Mouse (Mus musculus): ENCODE data around the gene Slc35f2. TPM values are rescaled to one million over a fixed set of nuclear protein-coding genes. Genes with fewer than 3 reads are reported as not detected.

Gene Slc35f2
- polyA plus RNA-seq, 1 experiment from 2014 or later, result 18.1 TPM

DNA sequence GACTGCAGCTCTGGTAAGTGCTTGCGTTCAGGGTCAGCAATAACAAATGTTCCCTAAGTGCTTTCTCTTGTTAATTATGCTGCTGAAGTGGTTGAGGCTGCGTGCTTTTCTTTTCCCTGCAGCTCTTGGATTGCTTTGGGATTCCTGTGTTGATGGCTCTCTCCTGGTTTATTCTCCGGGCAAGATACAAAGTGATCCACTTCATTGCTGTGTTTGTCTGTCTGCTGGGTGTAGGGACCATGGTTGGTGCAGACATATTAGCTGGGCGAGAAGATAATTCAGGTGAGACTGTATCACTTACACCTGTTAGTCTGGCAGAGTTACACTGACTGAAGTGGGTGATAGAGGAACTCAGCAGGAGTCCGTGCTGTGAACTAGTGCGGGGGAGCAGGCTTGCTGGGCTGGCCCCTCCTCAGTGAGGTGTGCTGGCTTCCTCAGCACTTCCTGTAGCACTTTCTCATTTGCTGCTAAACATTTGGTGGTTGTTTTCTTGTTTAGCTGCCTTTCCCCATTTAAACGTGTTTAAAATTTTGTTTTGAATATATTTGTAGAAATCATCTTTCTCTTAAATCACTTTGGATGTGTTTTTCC, 35.3 kb downstream of the Slc35f2 start:
- Histone ChIP-seq H3K4me2 (replicated peaks) (no peak overlapping the region), H3K9me3 (ENCODE audit: control insufficient read depth, low read length) (no peaks in the 10 kb centered on the region), H3K4me3 (replicated peaks; ENCODE audit: low read length) (no peak overlapping the region), H3K27ac (no peak overlapping the region), H3K27me3 (ENCODE audit: control insufficient read depth, insufficient read depth, low read length) (no peaks in the 10 kb centered on the region), H3K36me3 (replicated peaks; ENCODE audit: control insufficient read depth, insufficient read depth) (no peaks in the 10 kb centered on the region), H3K4me1 (replicated peaks; ENCODE audit: control insufficient read depth, insufficient read depth, low read length) (no peaks in the 10 kb centered on the region), H3K9ac (no peak overlapping the region)
- 25% methylated on average over 7 of the region's 7 CpGs for WGBS
- DNase-seq (ENCODE audit: low spot score) (no peak), ATAC-seq (ENCODE audit: low FRiP score) (no peak)

DNA sequence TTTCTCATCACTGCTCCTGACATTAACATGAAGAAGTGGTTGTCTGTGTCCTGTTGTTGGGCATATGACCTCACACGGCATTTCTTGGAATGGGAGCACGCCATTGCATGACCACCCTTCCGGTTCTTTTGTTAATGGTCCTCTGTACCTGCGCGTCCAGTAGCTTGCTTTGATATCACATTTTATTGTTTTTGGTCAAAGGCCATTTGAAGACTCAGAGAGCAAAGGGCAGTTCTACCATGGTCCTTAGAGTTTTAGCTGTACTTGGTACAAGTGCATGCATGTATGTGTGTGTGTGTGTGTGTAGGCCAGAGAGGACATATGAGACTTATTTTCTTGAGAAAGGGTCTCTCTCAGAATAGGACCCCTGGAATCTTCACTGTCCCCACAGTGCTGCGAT, 42.1 kb downstream of the Slc35f2 start:
- no peaks in the 10 kb centered on the region for H3K36me3 ChIP-seq (replicated peaks; ENCODE audit: control insufficient read depth, insufficient read depth)
- no peaks in the 10 kb centered on the region for H3K27me3 ChIP-seq (ENCODE audit: control insufficient read depth, insufficient read depth, low read length)
- H3K4me1 ChIP-seq (replicated peaks; ENCODE audit: control insufficient read depth, insufficient read depth, low read length), result no peaks in the 10 kb centered on the region
- no peak for ATAC-seq (ENCODE audit: low FRiP score)
- no peak for DNase-seq (ENCODE audit: low spot score)
- 95% methylated on average over 6 of the region's 6 CpGs for WGBS
- H3K9ac ChIP-seq, result no peak overlapping the region
- H3K9me3 ChIP-seq (ENCODE audit: control insufficient read depth, low read length), result no peaks in the 10 kb centered on the region
- no peak overlapping the region for H3K27ac ChIP-seq
- H3K4me3 ChIP-seq (replicated peaks; ENCODE audit: low read length), result no peak overlapping the region
- no peak overlapping the region for H3K4me2 ChIP-seq (replicated peaks)

DNA sequence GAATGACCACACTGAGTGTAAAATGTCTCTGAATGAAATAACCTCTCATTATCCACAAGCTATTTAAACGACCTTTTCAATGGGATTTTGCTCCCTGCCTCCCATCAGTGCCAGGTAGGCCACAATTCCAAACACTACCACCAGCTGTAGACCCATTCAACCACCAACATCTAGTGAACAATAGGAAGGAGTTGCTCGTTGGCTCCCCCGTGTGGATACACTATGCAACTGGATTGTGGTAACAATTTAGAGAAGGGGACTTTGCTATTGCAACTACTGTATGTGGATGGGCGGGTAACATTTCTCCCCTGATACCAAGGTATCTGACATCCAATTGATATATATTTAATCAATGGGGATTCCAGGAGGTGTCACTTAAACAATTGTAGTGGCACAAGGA, 47.4 kb downstream of the Slc35f2 start:
- H3K4me3 ChIP-seq (replicated peaks; ENCODE audit: low read length), result no peak overlapping the region
- WGBS, result 36% methylated on average over 4 of the region's 4 CpGs
- no peaks in the 10 kb centered on the region for H3K4me1 ChIP-seq (replicated peaks; ENCODE audit: control insufficient read depth, insufficient read depth, low read length)
- no peaks in the 10 kb centered on the region for H3K27me3 ChIP-seq (ENCODE audit: control insufficient read depth, insufficient read depth, low read length)
- no peaks in the 10 kb centered on the region for H3K36me3 ChIP-seq (replicated peaks; ENCODE audit: control insufficient read depth, insufficient read depth)
- no peak for ATAC-seq (ENCODE audit: low FRiP score)
- H3K9me3 ChIP-seq (ENCODE audit: control insufficient read depth, low read length), result no peaks in the 10 kb centered on the region
- no peak overlapping the region for H3K4me2 ChIP-seq (replicated peaks)
- H3K9ac ChIP-seq, result no peak overlapping the region
- peak; percentile 51 for DNase-seq (ENCODE audit: low spot score)
- H3K27ac ChIP-seq, result no peak overlapping the region

DNA sequence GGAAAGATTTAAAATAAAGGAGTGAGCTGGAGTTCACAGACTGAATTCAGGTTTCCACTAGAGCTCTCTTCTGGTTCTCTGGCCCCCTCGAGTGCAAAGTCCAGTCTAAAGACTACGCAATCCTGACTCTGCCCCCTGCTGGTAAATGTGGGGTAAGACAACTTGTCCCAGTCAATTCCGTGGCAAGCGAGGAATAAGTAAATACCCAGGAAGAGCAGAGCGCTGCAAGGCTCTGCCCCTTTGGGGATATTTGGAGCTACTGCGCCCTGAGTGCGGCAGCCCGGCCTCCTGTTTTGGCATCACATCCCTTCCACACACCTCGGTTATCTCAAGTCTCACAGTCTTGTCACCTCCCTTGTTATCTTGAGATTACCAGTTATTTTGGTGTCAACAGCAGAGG, 54.0 kb downstream of the Slc35f2 start:
- 8% methylated on average over 9 of the region's 9 CpGs for WGBS
- no peak overlapping the region for H3K4me3 ChIP-seq (replicated peaks; ENCODE audit: low read length)
- no peaks in the 10 kb centered on the region for H3K27me3 ChIP-seq (ENCODE audit: control insufficient read depth, insufficient read depth, low read length)
- no peak overlapping the region for H3K4me2 ChIP-seq (replicated peaks)
- H3K27ac ChIP-seq, result no peak overlapping the region
- H3K36me3 ChIP-seq (replicated peaks; ENCODE audit: control insufficient read depth, insufficient read depth), result no peaks in the 10 kb centered on the region
- H3K9ac ChIP-seq, result no peak overlapping the region
- no peaks in the 10 kb centered on the region for H3K4me1 ChIP-seq (replicated peaks; ENCODE audit: control insufficient read depth, insufficient read depth, low read length)
- ATAC-seq (ENCODE audit: low FRiP score), result no peak
- no peaks in the 10 kb centered on the region for H3K9me3 ChIP-seq (ENCODE audit: control insufficient read depth, low read length)
- peak; percentile 81 for DNase-seq (ENCODE audit: low spot score)

DNA sequence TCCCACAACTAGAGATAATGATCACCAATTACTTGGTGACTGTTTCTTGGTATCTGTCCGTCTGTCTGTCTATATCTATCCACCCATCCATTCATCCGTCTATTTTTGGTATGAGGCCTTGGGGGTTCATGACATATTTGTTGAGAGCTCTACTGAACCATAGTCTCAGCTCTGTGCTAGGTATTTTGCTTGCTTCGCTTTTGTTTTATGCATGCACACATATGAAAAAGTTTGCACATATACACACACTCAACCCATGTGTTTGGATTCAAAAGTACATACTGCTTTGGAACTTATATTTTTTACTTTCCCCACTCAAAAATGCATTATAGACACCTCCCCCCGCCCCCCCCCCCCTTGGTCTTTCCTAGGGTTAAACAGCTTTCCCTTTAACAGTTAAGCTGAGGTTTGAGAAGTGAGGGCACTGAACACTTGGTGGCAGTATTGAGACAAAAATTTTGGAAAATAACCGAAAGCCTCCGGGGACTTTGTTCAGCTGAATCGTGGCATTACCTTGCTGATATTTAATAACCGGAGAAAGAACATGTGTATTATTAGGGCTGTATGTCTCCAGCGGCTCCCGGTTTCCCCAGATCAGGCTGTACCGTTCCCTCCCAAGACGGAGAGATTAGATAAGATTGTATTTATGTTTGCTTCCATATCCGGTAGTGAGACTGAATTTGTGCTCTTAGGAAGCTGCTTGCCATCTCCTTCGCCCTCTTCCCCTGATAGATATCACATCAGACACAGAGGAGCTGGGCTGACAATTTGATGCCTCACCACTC, 57.9 kb downstream of the Slc35f2 start:
- Histone ChIP-seq H3K4me3 (replicated peaks; ENCODE audit: low read length) (peak overlapping the region; percentile 39), H3K4me2 (replicated peaks) (peak overlapping the region; percentile 56), H3K4me1 (replicated peaks; ENCODE audit: control insufficient read depth, insufficient read depth, low read length) (no peaks in the 10 kb centered on the region), H3K36me3 (replicated peaks; ENCODE audit: control insufficient read depth, insufficient read depth) (no peaks in the 10 kb centered on the region), H3K27me3 (ENCODE audit: control insufficient read depth, insufficient read depth, low read length) (no peaks in the 10 kb centered on the region), H3K9ac (peak overlapping the region; percentile 66), H3K9me3 (ENCODE audit: control insufficient read depth, low read length) (no peaks in the 10 kb centered on the region), H3K27ac (peak overlapping the region; percentile 67)
- DNase-seq (ENCODE audit: low spot score), result peak; percentile 93
- 18% methylated on average over 14 of the region's 14 CpGs for WGBS
- ATAC-seq (ENCODE audit: low FRiP score), result 0 out of 2 replicates have a peak, but pooled peaks have one; percentile 31

DNA sequence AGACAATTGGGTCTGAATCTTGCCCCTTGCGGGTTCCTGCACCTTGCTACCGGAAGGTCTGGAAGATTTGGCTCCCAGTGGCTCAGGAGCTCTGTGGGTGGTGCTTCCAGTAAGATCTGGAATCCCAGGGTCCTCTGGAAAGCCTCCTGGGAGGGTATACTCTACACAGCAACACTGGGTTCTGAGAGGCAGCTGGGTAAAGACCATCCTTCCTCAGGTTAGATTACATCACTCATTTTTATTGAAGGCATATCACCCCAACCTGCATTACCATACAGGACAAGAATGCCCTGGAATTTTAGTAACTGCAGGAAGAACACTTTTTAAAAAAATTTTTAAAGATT, 58.5 kb downstream of the Slc35f2 start:
- Histone ChIP-seq H3K9ac (peak overlapping the region; percentile 66), H3K27me3 (ENCODE audit: control insufficient read depth, insufficient read depth, low read length) (no peaks in the 10 kb centered on the region), H3K4me2 (replicated peaks) (peak overlapping the region; percentile 56), H3K4me1 (replicated peaks; ENCODE audit: control insufficient read depth, insufficient read depth, low read length) (no peaks in the 10 kb centered on the region), H3K4me3 (replicated peaks; ENCODE audit: low read length) (peak overlapping the region; percentile 39), H3K36me3 (replicated peaks; ENCODE audit: control insufficient read depth, insufficient read depth) (no peaks in the 10 kb centered on the region), H3K27ac (peak overlapping the region; percentile 67), H3K9me3 (ENCODE audit: control insufficient read depth, low read length) (no peaks in the 10 kb centered on the region)
- ATAC-seq (ENCODE audit: low FRiP score), result 0 out of 2 replicates have a peak, but pooled peaks have one; percentile 34
- peak; percentile 36 for DNase-seq (ENCODE audit: low spot score)
- WGBS, result 24% methylated on average over 2 of the region's 2 CpGs

DNA sequence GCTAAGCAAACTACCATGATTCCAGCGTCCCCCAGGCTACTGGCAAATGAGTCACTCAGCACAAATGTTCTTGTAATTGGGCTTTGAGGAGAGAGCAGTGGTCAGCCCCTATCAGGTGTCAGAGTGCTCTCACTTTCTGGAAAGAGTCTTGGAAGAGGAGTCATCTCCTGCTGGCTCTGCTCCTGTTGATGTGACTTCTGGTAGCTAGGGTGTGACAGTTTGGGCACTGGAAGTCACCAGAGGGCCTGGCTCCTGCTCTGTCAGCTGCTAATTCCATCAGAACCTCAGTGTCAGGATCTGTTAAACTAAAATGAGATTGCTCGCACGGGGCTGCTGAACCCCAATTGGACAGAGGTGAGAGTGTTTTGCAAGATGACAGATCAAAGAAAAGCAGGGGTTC, 63.7 kb downstream of the Slc35f2 start:
- Histone ChIP-seq H3K27me3 (ENCODE audit: control insufficient read depth, insufficient read depth, low read length) (no peaks in the 10 kb centered on the region), H3K9ac (no peak overlapping the region), H3K4me2 (replicated peaks) (no peak overlapping the region), H3K4me1 (replicated peaks; ENCODE audit: control insufficient read depth, insufficient read depth, low read length) (no peaks in the 10 kb centered on the region), H3K9me3 (ENCODE audit: control insufficient read depth, low read length) (no peaks in the 10 kb centered on the region), H3K27ac (no peak overlapping the region), H3K4me3 (replicated peaks; ENCODE audit: low read length) (no peak overlapping the region), H3K36me3 (replicated peaks; ENCODE audit: control insufficient read depth, insufficient read depth) (no peaks in the 10 kb centered on the region)
- ATAC-seq (ENCODE audit: low FRiP score) (no peak), DNase-seq (ENCODE audit: low spot score) (no peak)
- 75% methylated on average over 3 of the region's 3 CpGs for WGBS

DNA sequence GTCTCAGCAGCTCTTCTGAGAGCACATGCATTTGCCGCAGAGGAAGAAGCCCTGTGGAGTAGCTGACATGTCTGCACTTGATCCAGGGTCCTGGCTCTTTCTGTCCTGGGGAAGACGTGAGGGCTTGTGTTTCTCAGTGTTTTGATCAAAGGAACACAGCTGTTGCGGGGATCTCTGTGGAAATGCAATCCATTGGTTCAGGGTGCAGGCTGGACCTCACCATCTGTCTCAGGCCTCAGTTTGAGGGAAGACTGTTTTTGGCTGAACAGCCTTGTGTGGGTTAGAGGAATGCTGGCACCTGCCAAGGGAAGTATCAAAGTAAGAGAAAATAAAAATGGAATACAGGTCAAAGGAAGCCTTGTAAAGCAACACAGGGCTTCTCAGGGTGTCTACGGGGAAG, 64.6 kb downstream of the Slc35f2 start:
- H3K4me2 ChIP-seq (replicated peaks), result no peak overlapping the region
- no peaks in the 10 kb centered on the region for H3K36me3 ChIP-seq (replicated peaks; ENCODE audit: control insufficient read depth, insufficient read depth)
- no peak overlapping the region for H3K4me3 ChIP-seq (replicated peaks; ENCODE audit: low read length)
- no peak for ATAC-seq (ENCODE audit: low FRiP score)
- H3K9ac ChIP-seq, result no peak overlapping the region
- H3K4me1 ChIP-seq (replicated peaks; ENCODE audit: control insufficient read depth, insufficient read depth, low read length), result no peaks in the 10 kb centered on the region
- H3K27ac ChIP-seq, result no peak overlapping the region
- no peak for DNase-seq (ENCODE audit: low spot score)
- H3K9me3 ChIP-seq (ENCODE audit: control insufficient read depth, low read length), result no peaks in the 10 kb centered on the region
- no peaks in the 10 kb centered on the region for H3K27me3 ChIP-seq (ENCODE audit: control insufficient read depth, insufficient read depth, low read length)
- 65% methylated on average over 4 of the region's 4 CpGs for WGBS

DNA sequence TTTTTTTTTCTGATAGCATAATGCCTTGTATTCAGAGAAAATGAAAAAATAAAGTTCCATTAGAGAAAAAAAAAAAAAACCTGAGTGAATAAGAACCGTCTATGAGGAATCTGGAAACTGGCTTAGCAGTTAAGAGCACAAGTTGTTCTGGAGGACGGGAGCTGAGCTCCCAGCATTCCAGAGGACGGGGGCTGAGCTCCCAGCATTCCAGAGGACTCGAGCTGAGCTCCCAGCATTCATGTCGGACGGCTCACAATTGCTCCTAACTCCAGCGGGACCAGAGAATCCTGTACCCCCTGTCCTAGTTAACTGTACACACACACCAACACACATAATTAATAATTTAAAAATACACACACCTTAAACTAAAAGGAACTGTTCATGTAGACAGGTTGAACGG, 67.5 kb downstream of the Slc35f2 start:
- ATAC-seq (ENCODE audit: low FRiP score) (no peak), DNase-seq (ENCODE audit: low spot score) (no peak)
- Histone ChIP-seq H3K27ac (no peak overlapping the region), H3K4me2 (replicated peaks) (no peak overlapping the region), H3K9me3 (ENCODE audit: control insufficient read depth, low read length) (no peaks in the 10 kb centered on the region), H3K27me3 (ENCODE audit: control insufficient read depth, insufficient read depth, low read length) (no peaks in the 10 kb centered on the region), H3K36me3 (replicated peaks; ENCODE audit: control insufficient read depth, insufficient read depth) (no peaks in the 10 kb centered on the region), H3K9ac (no peak overlapping the region), H3K4me3 (replicated peaks; ENCODE audit: low read length) (no peak overlapping the region), H3K4me1 (replicated peaks; ENCODE audit: control insufficient read depth, insufficient read depth, low read length) (no peaks in the 10 kb centered on the region)
- 79% methylated on average over 8 of the region's 8 CpGs for WGBS

All from hindbrain, embryonic 14.5 days (tissue).